Mouse (Mus musculus): ENCODE measurements around the gene Adgra1. TPM values are rescaled to one million over a fixed set of nuclear protein-coding genes. Genes with fewer than 3 reads are reported as not detected.

Adgra1 gene
- polyA plus RNA-seq, 1 experiment from 2014 or later: 17.9 TPM

- 91% methylated on average over 7 of the region's 7 CpGs for WGBS
- H3K9ac ChIP-seq (replicated peaks; ENCODE audit: low read depth, low read length): no peak overlapping the region
- no peak overlapping the region for H3K4me3 ChIP-seq (replicated peaks; ENCODE audit: low read length)
- no peak for ATAC-seq
- no peak overlapping the region for H3K27ac ChIP-seq (ENCODE audit: low read length)
- no peak overlapping the region for H3K4me2 ChIP-seq (ENCODE audit: low read length)
- no peaks in the 10 kb centered on the region for H3K4me1 ChIP-seq (replicated peaks; ENCODE audit: control insufficient read depth, insufficient read depth, low read length)
- no peaks in the 10 kb centered on the region for H3K36me3 ChIP-seq (ENCODE audit: control insufficient read depth, insufficient read depth)
- H3K9me3 ChIP-seq (ENCODE audit: control insufficient read depth, low read length): no peaks in the 10 kb centered on the region
- no peaks in the 10 kb centered on the region for H3K27me3 ChIP-seq (replicated peaks; ENCODE audit: control insufficient read depth, insufficient read depth, low read length)
These were observed 22.3 kb upstream of the Adgra1 start for GRCm38 (mm10) chr7:139811706-139812105.

DNA sequence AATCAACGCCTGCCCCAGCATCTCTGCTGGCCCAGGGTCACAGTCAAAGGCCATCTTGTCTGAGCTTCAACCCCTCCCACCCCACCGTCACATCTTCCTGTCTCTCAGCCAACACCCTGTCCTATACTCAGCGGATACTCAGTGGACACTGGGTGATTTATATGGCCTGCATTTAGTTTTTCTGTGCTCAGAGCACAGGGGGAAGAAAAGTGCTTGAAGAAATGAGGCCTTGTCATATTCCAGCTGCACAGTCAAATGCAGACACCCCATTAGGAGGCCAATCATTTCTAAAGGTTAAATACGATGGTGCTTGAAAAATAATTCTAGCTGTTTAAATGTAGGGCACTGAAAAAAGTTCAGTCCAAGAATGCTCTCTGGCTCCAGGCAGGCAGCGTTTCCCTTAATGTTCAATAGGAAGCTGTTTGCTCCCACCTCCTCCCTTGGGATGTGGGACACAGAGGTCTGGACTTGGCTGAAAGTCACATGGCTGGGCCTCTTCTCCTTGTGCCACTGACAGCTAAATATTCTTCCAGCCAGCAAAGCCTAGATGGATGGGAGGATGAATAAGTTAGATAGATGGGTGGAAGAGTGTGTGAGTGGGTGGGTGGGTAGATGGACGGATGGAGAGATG, 20.3 kb upstream of the Adgra1 start:
- Histone ChIP-seq H3K27ac (ENCODE audit: low read length) (no peak overlapping the region), H3K9me3 (ENCODE audit: control insufficient read depth, low read length) (no peaks in the 10 kb centered on the region), H3K27me3 (replicated peaks; ENCODE audit: control insufficient read depth, insufficient read depth, low read length) (no peaks in the 10 kb centered on the region), H3K4me1 (replicated peaks; ENCODE audit: control insufficient read depth, insufficient read depth, low read length) (no peaks in the 10 kb centered on the region), H3K4me2 (ENCODE audit: low read length) (no peak overlapping the region), H3K36me3 (ENCODE audit: control insufficient read depth, insufficient read depth) (no peaks in the 10 kb centered on the region), H3K4me3 (replicated peaks; ENCODE audit: low read length) (no peak overlapping the region), H3K9ac (replicated peaks; ENCODE audit: low read depth, low read length) (no peak overlapping the region)
- ATAC-seq: no peak
- 91% methylated on average over 6 of the region's 6 CpGs for WGBS

DNA sequence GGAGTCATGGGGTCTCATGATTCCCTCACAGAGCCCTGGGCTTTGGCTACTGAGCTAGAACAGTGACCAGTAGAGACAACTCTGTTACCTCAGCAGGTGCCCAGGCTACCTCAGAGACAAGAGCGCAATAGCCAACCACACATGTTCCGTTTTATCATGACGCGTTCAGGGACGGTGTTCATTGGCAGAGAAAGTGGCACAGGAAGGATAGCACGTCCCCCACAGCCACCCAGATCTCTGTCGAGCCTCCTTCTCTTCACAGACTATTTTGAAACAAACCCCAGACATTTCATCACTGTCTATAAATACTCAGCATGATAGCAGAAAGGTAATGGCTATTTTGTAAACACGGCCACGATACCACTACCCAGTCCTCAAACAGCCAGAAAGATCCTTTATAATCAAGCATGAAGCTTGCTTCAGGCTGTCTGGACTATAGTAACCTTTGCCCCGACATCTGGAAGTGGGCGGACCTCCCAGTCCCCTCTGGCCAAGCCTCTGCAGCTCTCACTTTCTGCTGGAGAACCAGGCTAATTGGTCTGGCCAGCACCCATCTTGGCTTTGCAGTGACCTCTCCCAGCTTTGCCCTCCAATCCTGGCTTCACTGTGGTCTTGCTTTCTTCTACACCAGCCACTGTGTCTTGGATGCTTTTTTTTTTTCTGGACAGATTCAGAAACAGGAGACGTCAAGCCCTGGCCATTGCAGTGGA, 11.5 kb upstream of the Adgra1 start:
- no peak for ATAC-seq
- Histone ChIP-seq H3K9me3 (ENCODE audit: control insufficient read depth, low read length) (no peaks in the 10 kb centered on the region), H3K27me3 (replicated peaks; ENCODE audit: control insufficient read depth, insufficient read depth, low read length) (0 out of 2 replicates have a peak, but pooled peaks cover 3% of the 10 kb centered on the region), H3K4me3 (replicated peaks; ENCODE audit: low read length) (no peak overlapping the region), H3K4me2 (ENCODE audit: low read length) (no peak overlapping the region), H3K36me3 (ENCODE audit: control insufficient read depth, insufficient read depth) (no peaks in the 10 kb centered on the region), H3K4me1 (replicated peaks; ENCODE audit: control insufficient read depth, insufficient read depth, low read length) (no peaks in the 10 kb centered on the region), H3K9ac (replicated peaks; ENCODE audit: low read depth, low read length) (no peak overlapping the region), H3K27ac (ENCODE audit: low read length) (no peak overlapping the region)
- WGBS: 83% methylated on average over 12 of the region's 12 CpGs

- ATAC-seq: no peak
- H3K9ac ChIP-seq (replicated peaks; ENCODE audit: low read depth, low read length): no peak overlapping the region
- H3K27me3 ChIP-seq (replicated peaks; ENCODE audit: control insufficient read depth, insufficient read depth, low read length): 0 out of 2 replicates have a peak, but pooled peaks cover 3% of the 10 kb centered on the region
- H3K4me3 ChIP-seq (replicated peaks; ENCODE audit: low read length): no peak overlapping the region
- H3K4me1 ChIP-seq (replicated peaks; ENCODE audit: control insufficient read depth, insufficient read depth, low read length): no peaks in the 10 kb centered on the region
- H3K9me3 ChIP-seq (ENCODE audit: control insufficient read depth, low read length): no peaks in the 10 kb centered on the region
- no peak overlapping the region for H3K27ac ChIP-seq (ENCODE audit: low read length)
- no peaks in the 10 kb centered on the region for H3K36me3 ChIP-seq (ENCODE audit: control insufficient read depth, insufficient read depth)
- WGBS: 12% methylated on average over 9 of the region's 9 CpGs
- no peak overlapping the region for H3K4me2 ChIP-seq (ENCODE audit: low read length)
These were observed 6.3 kb upstream of the Adgra1 start for GRCm38 (mm10) chr7:139827687-139828086.

GRCm38 (mm10) chr7:139833532-139833931, 442 bp upstream of the Adgra1 start:
- no peaks in the 10 kb centered on the region for H3K36me3 ChIP-seq (ENCODE audit: control insufficient read depth, insufficient read depth)
- no peaks in the 10 kb centered on the region for H3K9me3 ChIP-seq (ENCODE audit: control insufficient read depth, low read length)
- peak overlapping the region; percentile 61 for H3K4me2 ChIP-seq (ENCODE audit: low read length)
- peak overlapping the region; percentile 39 for H3K27ac ChIP-seq (ENCODE audit: low read length)
- peaks cover 29% of the 10 kb centered on the region for H3K4me1 ChIP-seq (replicated peaks; ENCODE audit: control insufficient read depth, insufficient read depth, low read length)
- H3K4me3 ChIP-seq (replicated peaks; ENCODE audit: low read length): peak overlapping the region; percentile 43
- peak overlapping the region; percentile 50 for H3K9ac ChIP-seq (replicated peaks; ENCODE audit: low read depth, low read length)
- no peaks in the 10 kb centered on the region for H3K27me3 ChIP-seq (replicated peaks; ENCODE audit: control insufficient read depth, insufficient read depth, low read length)
- ATAC-seq: no peak
- WGBS: 29% methylated on average over 5 of the region's 5 CpGs

- 22% methylated on average over 15 of the region's 15 CpGs for WGBS
- peak overlapping the region; percentile 23 for H3K9ac ChIP-seq (replicated peaks; ENCODE audit: low read depth, low read length)
- H3K9me3 ChIP-seq (ENCODE audit: control insufficient read depth, low read length): no peaks in the 10 kb centered on the region
- H3K4me2 ChIP-seq (ENCODE audit: low read length): peak overlapping the region; percentile 61
- H3K4me3 ChIP-seq (replicated peaks; ENCODE audit: low read length): peak overlapping the region; percentile 43
- peak overlapping the region; percentile 39; the same call in 1 of the 2 replicates for H3K27ac ChIP-seq (ENCODE audit: low read length)
- H3K4me1 ChIP-seq (replicated peaks; ENCODE audit: control insufficient read depth, insufficient read depth, low read length): peaks cover 29% of the 10 kb centered on the region
- H3K36me3 ChIP-seq (ENCODE audit: control insufficient read depth, insufficient read depth): no peaks in the 10 kb centered on the region
- H3K27me3 ChIP-seq (replicated peaks; ENCODE audit: control insufficient read depth, insufficient read depth, low read length): no peaks in the 10 kb centered on the region
- peak; percentile 68 for ATAC-seq
These were observed 1.5 kb downstream of the Adgra1 start for GRCm38 (mm10) chr7:139835140-139836131.

DNA sequence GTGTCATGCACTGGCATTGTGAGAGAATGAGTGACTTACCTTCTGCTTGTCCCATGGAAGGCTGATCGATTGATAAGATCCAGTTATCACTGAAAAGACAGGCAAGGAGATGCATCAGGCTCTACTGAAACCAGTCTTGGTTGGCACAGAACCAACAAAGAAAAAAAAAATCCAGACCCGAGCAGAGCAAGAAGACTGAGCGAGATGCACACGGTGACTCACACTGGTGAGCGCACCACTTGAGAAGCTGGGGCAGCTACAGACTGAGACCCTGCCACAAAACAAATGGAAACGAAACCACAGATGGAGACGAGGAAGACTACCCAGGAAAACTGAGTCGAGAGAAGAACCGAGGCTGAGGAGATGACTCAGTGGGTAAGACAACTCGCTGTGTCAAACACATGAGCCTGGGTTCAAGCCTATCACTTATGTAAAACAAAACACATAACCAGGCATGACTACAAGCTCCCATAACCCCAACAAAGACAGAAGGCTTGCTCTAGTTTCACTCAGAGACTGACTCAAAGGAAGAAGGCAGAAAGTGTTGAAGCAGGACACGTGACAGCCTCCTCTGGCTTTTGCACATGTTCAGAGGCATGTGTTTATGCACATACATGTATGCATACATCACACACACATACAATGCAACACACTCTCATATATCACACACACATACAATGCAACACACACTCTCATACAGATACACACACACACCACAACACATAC, 6.6 kb downstream of the Adgra1 start:
- 87% methylated on average over 11 of the region's 11 CpGs for WGBS
- no peaks in the 10 kb centered on the region for H3K27me3 ChIP-seq (replicated peaks; ENCODE audit: control insufficient read depth, insufficient read depth, low read length)

DNA sequence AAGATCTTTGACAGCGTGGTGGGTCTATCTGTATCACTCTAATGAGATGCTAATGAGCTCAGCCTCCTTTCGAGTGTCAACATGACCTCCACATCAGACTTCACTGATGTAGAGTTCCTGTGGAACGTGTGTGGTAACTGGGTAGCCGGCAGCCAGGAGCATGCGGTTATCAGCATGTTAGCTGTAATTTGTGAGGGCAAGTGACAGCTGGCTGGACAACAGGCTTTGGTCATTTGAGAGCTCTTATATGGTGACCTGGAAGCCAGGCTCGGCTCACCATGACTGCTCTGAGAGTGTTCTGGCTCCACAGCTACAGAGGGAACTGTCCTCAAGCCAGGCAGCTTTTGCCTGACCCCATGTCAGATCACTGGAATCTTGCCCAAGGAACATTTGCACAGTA, 8.4 kb downstream of the Adgra1 start:
- Histone ChIP-seq H3K9ac (replicated peaks; ENCODE audit: low read depth, low read length) (no peak overlapping the region), H3K36me3 (ENCODE audit: control insufficient read depth, insufficient read depth) (no peaks in the 10 kb centered on the region), H3K9me3 (ENCODE audit: control insufficient read depth, low read length) (no peaks in the 10 kb centered on the region), H3K27me3 (replicated peaks; ENCODE audit: control insufficient read depth, insufficient read depth, low read length) (no peaks in the 10 kb centered on the region), H3K4me2 (ENCODE audit: low read length) (no peak overlapping the region), H3K4me3 (replicated peaks; ENCODE audit: low read length) (no peak overlapping the region), H3K4me1 (replicated peaks; ENCODE audit: control insufficient read depth, insufficient read depth, low read length) (no peaks in the 10 kb centered on the region), H3K27ac (ENCODE audit: low read length) (no peak overlapping the region)
- WGBS: 52% methylated on average over 6 of the region's 6 CpGs
- no peak for ATAC-seq

More for the DNA sequence above, 6.6 kb downstream of the Adgra1 start:
- no peak overlapping the region for H3K4me2 ChIP-seq (ENCODE audit: low read length)
- no peaks in the 10 kb centered on the region for H3K9me3 ChIP-seq (ENCODE audit: control insufficient read depth, low read length)
- no peak overlapping the region for H3K27ac ChIP-seq (ENCODE audit: low read length)
- no peak overlapping the region for H3K9ac ChIP-seq (replicated peaks; ENCODE audit: low read depth, low read length)
- no peak overlapping the region for H3K4me3 ChIP-seq (replicated peaks; ENCODE audit: low read length)
- no peaks in the 10 kb centered on the region for H3K36me3 ChIP-seq (ENCODE audit: control insufficient read depth, insufficient read depth)
- H3K4me1 ChIP-seq (replicated peaks; ENCODE audit: control insufficient read depth, insufficient read depth, low read length): peaks cover 8% of the 10 kb centered on the region
- ATAC-seq: no peak

Measured in forebrain, embryonic 16.5 days (tissue).